Mouse (Mus musculus) limb, embryonic 14.5 days (tissue): ENCODE measurements at regions not wholly inside any gene's neighbourhood (a gene's known extent, or its start where the extent isn't known, plus 50 kb on each side); places are given as distances from the start of the nearest gene placed in this dataset.

ENCODE experiments used
- ATAC-seq: fragments of 200-750 bp; cut with Nextera tagmentation; 2 replicates; pipeline ENCODE4 v1.8.0; 2017; ENCODE audit warnings: low read depth, moderate number of reproducible peaks, moderate TSS enrichment; ENCODE audit not compliant: low FRiP score
- DNase-seq: peaks from one replicate; pipeline ENCODE4 v3.0.0-alpha.2; 2015; ENCODE audit warnings: low spot score
- H3K27ac ChIP-seq: fragments of 300-500 bp; sonication (generic); replicated peaks from 2 replicates; pipeline ENCODE4 v1.5.1; 2014; ENCODE audit warnings: low read depth, mild to moderate bottlenecking, low read length, moderate library complexity, mixed read lengths
- H3K27me3 ChIP-seq: fragments of 300-500 bp; sonication (generic); 2 replicates; pipeline ENCODE4 v1.6.1; 2014; ENCODE audit warnings: low read length, mixed read lengths; ENCODE audit not compliant: control insufficient read depth, insufficient read depth
- H3K36me3 ChIP-seq: fragments of 300-500 bp; sonication (generic); 2 replicates; pipeline ENCODE4 v1.6.1; 2014; ENCODE audit warnings: mild to moderate bottlenecking, low read length, moderate library complexity, mixed read lengths; ENCODE audit not compliant: control insufficient read depth, insufficient read depth
- H3K4me1 ChIP-seq: fragments of 300-500 bp; sonication (generic); 2 replicates; pipeline ENCODE4 v1.6.1; 2014; ENCODE audit warnings: antibody characterized with exemption, low read length, mixed read lengths; ENCODE audit not compliant: control insufficient read depth, insufficient read depth
- H3K4me2 ChIP-seq: fragments of 300-500 bp; sonication (generic); replicated peaks from 2 replicates; pipeline ENCODE4 v1.6.1; 2014; ENCODE audit warnings: low read depth, mild to moderate bottlenecking, low read length, moderate library complexity; ENCODE audit not compliant: severe bottlenecking
- H3K4me3 ChIP-seq: fragments of 300-500 bp; sonication (generic); replicated peaks from 2 replicates; pipeline ENCODE4 v1.5.1; 2014; ENCODE audit warnings: low read length
- H3K9ac ChIP-seq: fragments of 300-500 bp; sonication (generic); 2 replicates; pipeline ENCODE4 v1.6.1; 2014; ENCODE audit warnings: mild to moderate bottlenecking, low read depth, low read length, moderate library complexity; ENCODE audit not compliant: severe bottlenecking
- H3K9me3 ChIP-seq: fragments of 300-500 bp; sonication (generic); 2 replicates; pipeline ENCODE4 v1.6.1; 2016; ENCODE audit warnings: low read length; ENCODE audit not compliant: control insufficient read depth
- POLR2A ChIP-seq: fragments of 200-500 bp; IDR thresholded peaks from 2 replicates; pipeline ENCODE4 v1.8.0; 2012; ENCODE audit warnings: inconsistent platforms, mild to moderate bottlenecking, moderate library complexity, borderline replicate concordance; ENCODE audit not compliant: insufficient read depth, insufficient read length; ENCODE audit errors: extremely low read depth
- WGBS: fragments of 180-500 bp; shearing (Covaris S2); extraction: QIAGEN DNeasy Blood & Tissue Kit; methylation state at CpG from one replicate; pipeline ENCODE4 v1.1.7; 2014; 5-methylcytosine and 5-hydroxymethylcytosine counted together

- H3K4me3 ChIP-seq, result no peak overlapping the region
- DNase-seq (no peak), ATAC-seq (no peak)
- TF ChIP-seq POLR2A, result no peak
- H3K4me2 ChIP-seq, result no peak overlapping the region
- 78% methylated on average over 1 of the region's 1 CpGs for WGBS
- H3K9me3 ChIP-seq, result no peaks in the 10 kb centered on the region
- no peak overlapping the region for H3K9ac ChIP-seq
- H3K27ac ChIP-seq, result no peak overlapping the region
- no peaks in the 10 kb centered on the region for H3K4me1 ChIP-seq
- H3K27me3 ChIP-seq, result no peaks in the 10 kb centered on the region
- H3K36me3 ChIP-seq, result no peaks in the 10 kb centered on the region
These were observed 536.6 kb upstream of the Arid1b start for GRCm38 (mm10) chr17:4457491-4457890.

GRCm38 (mm10) chr17:4461541-4461940, 532.6 kb upstream of the Arid1b start:
- H3K4me2 ChIP-seq, result no peak overlapping the region
- ATAC-seq, result no peak
- 89% methylated on average over 2 of the region's 2 CpGs for WGBS
- H3K9ac ChIP-seq, result no peak overlapping the region
- H3K36me3 ChIP-seq, result no peaks in the 10 kb centered on the region
- no peak overlapping the region for H3K4me3 ChIP-seq
- H3K9me3 ChIP-seq, result no peaks in the 10 kb centered on the region
- DNase-seq, result no peak
- H3K27me3 ChIP-seq, result no peaks in the 10 kb centered on the region
- no peaks in the 10 kb centered on the region; the same call in 1 of the 2 replicates for H3K4me1 ChIP-seq
- H3K27ac ChIP-seq, result no peak overlapping the region
- no peak for TF ChIP-seq POLR2A

- WGBS, result 62% methylated on average over 2 of the region's 2 CpGs
- Histone ChIP-seq H3K9me3 (no peaks in the 10 kb centered on the region), H3K4me2 (no peak overlapping the region), H3K4me1 (no peaks in the 10 kb centered on the region; the same call in 1 of the 2 replicates), H3K4me3 (no peak overlapping the region), H3K9ac (no peak overlapping the region), H3K36me3 (no peaks in the 10 kb centered on the region), H3K27ac (no peak overlapping the region), H3K27me3 (no peaks in the 10 kb centered on the region)
- TF ChIP-seq POLR2A, result no peak
- no peak for DNase-seq
- ATAC-seq, result no peak
These were observed 529.7 kb upstream of the Arid1b start for GRCm38 (mm10) chr17:4464286-4464880.

- 83% methylated on average over 6 of the region's 6 CpGs for WGBS
- H3K9me3 ChIP-seq, result no peaks in the 10 kb centered on the region
- no peak overlapping the region for H3K27ac ChIP-seq
- H3K4me2 ChIP-seq, result no peak overlapping the region
- no peaks in the 10 kb centered on the region for H3K36me3 ChIP-seq
- no peaks in the 10 kb centered on the region; the same call in 1 of the 2 replicates for H3K4me1 ChIP-seq
- DNase-seq (no peak), ATAC-seq (no peak)
- no peaks in the 10 kb centered on the region for H3K27me3 ChIP-seq
- no peak overlapping the region for H3K4me3 ChIP-seq
- H3K9ac ChIP-seq, result no peak overlapping the region
- no peak for TF ChIP-seq POLR2A
These were observed 528.4 kb upstream of the Arid1b start for GRCm38 (mm10) chr17:4465741-4466140.

GRCm38 (mm10) chr17:4472412-4472811, 521.7 kb upstream of the Arid1b start:
- no peak for TF ChIP-seq POLR2A
- DNase-seq, result no peak
- WGBS, result 45% methylated on average over 5 of the region's 5 CpGs

GRCm38 (mm10) chr17:4474350-4474749, 519.8 kb upstream of the Arid1b start:
- no peak for ATAC-seq
- no peak for TF ChIP-seq POLR2A
- Histone ChIP-seq H3K27ac (no peak overlapping the region), H3K9me3 (no peaks in the 10 kb centered on the region), H3K4me1 (no peaks in the 10 kb centered on the region), H3K27me3 (no peaks in the 10 kb centered on the region), H3K9ac (no peak overlapping the region), H3K4me2 (no peak overlapping the region), H3K4me3 (no peak overlapping the region), H3K36me3 (no peaks in the 10 kb centered on the region)
- WGBS, result 78% methylated on average over 5 of the region's 5 CpGs
- DNase-seq, result no peak

More at GRCm38 (mm10) chr17:4472412-4472811, 521.7 kb upstream of the Arid1b start:
- no peaks in the 10 kb centered on the region for H3K27me3 ChIP-seq
- no peak overlapping the region for H3K4me3 ChIP-seq
- no peak overlapping the region for H3K9ac ChIP-seq
- H3K9me3 ChIP-seq, result no peaks in the 10 kb centered on the region
- H3K4me2 ChIP-seq, result no peak overlapping the region
- no peak overlapping the region for H3K27ac ChIP-seq
- no peak for ATAC-seq
- no peaks in the 10 kb centered on the region for H3K4me1 ChIP-seq
- H3K36me3 ChIP-seq, result no peaks in the 10 kb centered on the region
